Mouse (Mus musculus) left cerebral cortex, adult 2 months (tissue): ENCODE results near the gene Csf3r. TPM values are rescaled to one million over a fixed set of nuclear protein-coding genes. Genes with fewer than 3 reads are reported as not detected.
A peak's percentile ranks its signal among the peaks of the same experiment; 100 is the strongest.

Source experiments
- DNase-seq, 2 experiments: peaks; one replicate each; pipeline ENCODE4 v3.0.0; 2021 to 2022; ENCODE audit warnings: low spot score in 2 of 2, mixed read lengths in 1 of 2; ENCODE audit errors: extremely low spot score in 1 of 2
- H3K27ac ChIP-seq: fragments of 200-600 bp; 2 replicates; pipeline ENCODE4 v1.8.1; 2022
- H3K4me3 ChIP-seq: fragments of 200-600 bp; 2 replicates; pipeline ENCODE4 v1.8.1; 2022
- CTCF ChIP-seq: fragments of 200-600 bp; IDR thresholded peaks from 2 replicates; pipeline ENCODE4 v1.8.1; 2022; ENCODE audit warnings: antibody characterized with exemption, mild to moderate bottlenecking, moderate library complexity
- intact Hi-C: fragments of 180-260 bp; cut with DNase I; formaldehyde crosslinking; loops from one replicate; pipeline ENCODE4 v1.15.1; 2025
- total RNA-seq, 2 experiments: library from RNA; stranded (reverse); gene quantifications; 2 replicates each; pipeline ENCODE4 v1.2.3; 2021

The Csf3r gene
- total RNA-seq, 2 experiments from 2014 or later, result 5.1 to 8.1 TPM

DNA sequence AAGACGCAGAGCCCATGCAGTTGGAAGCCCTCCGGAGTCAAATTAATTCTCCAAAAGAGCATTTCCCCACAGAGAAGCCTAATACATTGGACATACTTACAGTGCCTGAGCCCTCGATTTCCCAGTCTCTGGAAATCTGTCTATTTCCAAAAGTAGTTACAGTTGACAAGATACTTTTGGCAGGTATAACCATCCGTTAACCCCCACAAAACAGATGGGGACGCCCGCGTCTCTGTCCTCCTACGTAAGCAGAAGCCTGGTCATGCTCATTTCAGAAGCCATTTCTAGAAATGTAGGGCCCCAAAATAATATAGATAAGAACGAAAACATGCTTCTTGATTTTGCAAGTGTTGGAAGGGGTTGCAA is 34.6 kb downstream of the Csf3r start:
- H3K27ac ChIP-seq, result peak overlapping the region; percentile 91
- intact Hi-C loops, result loop anchor here (5.0 kb wide), 1 partner anchor 1018 kb away; the partner anchor contains the start of gene Zmym6
- peak; percentile 52 to 71 for DNase-seq
- H3K4me3 ChIP-seq, result peak overlapping the region; percentile 79
- TF ChIP-seq CTCF, result no peak

DNA sequence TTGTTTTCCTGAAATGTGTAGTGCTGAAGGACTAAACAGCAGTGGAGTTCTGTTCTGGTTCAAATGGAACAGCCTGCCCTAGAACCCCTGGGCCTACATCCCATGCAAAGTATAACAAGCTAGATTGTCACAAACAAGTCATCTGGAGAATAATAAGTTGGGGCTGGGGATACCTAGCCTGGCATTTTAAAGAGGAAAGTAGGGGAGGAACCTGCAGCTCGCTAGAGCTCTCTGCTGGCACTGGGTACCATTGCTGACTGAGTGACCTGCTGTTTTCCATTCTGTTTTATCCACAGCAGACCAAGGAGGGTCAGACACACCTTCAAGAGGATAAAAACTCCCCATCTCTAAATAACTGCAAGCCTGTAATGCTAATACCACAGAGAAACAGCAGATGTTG is 38.5 kb downstream of the Csf3r start:
- DNase-seq, result peak in 1 of 2 experiments; percentile 24
- Histone ChIP-seq H3K27ac (peak overlapping the region; percentile 56; the same call in 1 of the 2 replicates), H3K4me3 (no peak overlapping the region)
- intact Hi-C loops, result no loop called here
- TF ChIP-seq CTCF, result peak; percentile 60

DNA sequence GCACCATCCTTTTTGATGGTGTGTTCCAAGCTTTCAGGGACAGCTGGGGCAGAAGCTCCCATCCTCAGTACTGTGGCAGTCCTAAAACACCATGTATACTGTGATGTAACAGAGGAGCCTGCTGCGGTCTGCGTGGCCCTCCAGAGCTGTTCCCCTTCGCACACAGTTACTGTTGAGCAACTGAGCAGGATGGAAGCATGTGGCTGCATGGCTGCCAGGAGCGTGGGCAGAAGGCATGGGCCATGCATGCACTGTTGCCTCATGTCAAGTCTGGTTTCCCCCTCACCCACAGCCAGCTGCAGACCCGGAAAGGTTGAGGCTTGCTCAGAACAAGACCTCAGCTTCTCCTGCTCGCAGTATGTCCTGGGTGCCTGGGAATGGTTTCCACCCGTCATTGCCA is 40.9 kb downstream of the Csf3r start:
- intact Hi-C loops, result no loop called here
- peak in 1 of 2 experiments; percentile 19 for DNase-seq
- Histone ChIP-seq H3K27ac (no peak overlapping the region), H3K4me3 (no peak overlapping the region)
- no peak for TF ChIP-seq CTCF

DNA sequence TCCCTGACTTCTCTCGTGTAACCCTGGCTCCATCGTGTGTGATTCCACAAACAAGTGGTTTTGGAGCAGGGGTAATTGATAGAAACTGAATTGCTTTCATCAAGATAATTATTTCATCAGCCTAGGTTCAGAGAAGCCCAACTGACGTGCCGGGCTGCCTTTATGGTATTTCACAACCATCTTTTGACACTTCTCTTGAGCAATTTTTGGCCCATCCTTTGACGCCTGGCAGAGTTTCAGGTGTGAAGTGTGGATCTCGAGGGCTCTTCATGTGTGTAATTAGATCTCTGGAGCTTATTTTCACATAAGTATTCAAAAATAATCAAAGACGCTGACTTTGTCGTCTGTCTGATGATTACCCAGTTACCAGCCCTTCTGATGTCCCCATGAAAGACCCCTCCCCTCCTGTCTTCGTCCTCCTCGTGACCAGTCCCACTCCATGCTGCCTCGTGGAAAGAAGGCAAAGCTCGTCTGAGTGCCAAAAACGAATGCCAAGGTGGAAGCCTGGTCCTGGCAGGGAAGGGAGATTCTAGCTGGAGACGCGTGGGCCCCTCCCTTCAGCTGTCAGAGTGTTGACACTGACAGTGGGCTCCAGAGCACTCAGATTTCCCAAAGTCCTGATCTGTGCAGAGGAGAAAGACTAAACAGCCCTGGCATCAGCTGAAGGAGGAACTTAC is 43.2 kb downstream of the Csf3r start:
- no peak overlapping the region for H3K4me3 ChIP-seq
- intact Hi-C loops, result no loop called here
- TF ChIP-seq CTCF, result no peak
- H3K27ac ChIP-seq, result no peak overlapping the region
- DNase-seq, result peak in 1 of 2 experiments; percentile 24

DNA sequence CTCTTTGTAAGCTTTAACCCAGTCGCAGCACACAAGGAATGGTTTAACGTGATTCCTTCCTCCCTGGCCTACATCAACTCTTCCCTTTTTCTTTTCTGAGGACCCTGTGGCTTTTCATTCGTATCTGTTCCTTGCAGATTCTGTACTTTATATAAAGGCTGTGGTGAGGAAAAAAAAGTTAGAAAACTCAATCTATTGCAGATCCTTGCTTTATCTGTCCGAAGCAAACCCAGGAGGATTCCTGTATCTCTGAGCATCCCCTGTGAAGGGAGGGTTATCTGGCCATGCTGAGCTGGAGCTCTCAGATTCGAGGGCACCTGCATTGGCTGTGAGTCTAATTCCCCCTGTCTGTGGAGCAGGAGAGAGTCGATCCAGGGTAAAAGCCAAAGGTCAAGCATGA is 44.5 kb downstream of the Csf3r start:
- Histone ChIP-seq H3K4me3 (no peak overlapping the region), H3K27ac (no peak overlapping the region)
- DNase-seq, result no peak
- intact Hi-C loops, result no loop called here
- TF ChIP-seq CTCF, result no peak

DNA sequence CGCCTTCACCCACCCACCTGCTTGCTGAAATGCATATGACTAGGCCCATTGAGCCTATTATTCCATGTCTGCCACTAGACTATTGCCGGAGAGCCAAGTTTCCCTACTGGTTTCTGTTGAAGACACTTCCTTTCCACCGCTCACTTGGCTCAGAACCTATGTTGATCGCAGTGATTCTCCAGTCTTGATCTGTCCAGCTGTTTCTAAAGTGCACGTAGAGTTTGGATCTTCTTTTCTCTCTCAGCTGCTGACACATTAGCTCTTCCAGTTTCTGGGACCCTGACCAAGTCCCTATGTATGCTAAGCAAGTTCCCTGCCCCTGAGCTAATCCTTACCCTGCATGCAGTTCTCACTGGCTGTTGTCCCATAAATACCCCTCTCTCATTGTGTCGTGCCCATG is 53.5 kb downstream of the Csf3r start:
- no peak for DNase-seq
- TF ChIP-seq CTCF, result no peak
- intact Hi-C loops, result no loop called here
- no peak overlapping the region for H3K4me3 ChIP-seq
- H3K27ac ChIP-seq, result no peak overlapping the region

DNA sequence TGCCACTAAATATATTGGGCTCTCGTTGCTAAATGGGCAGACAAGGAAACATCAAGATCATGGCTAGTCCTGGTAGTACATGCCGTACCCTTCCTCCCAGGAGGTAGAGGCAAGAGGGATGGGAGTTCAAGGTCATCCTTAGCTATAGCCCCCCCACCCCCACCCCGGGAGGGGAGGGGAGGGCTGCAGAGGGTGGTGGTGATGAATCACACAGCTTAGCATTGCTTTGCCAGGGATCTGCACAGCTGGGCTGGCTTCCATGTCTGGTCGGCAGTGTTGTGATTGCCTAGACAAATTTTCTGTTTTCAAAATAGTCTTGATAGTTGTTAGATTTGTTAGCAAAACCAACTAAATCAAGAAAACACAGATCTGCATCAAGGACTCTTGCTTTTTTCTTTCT is 54.9 kb downstream of the Csf3r start:
- no peak for DNase-seq
- Histone ChIP-seq H3K27ac (no peak overlapping the region), H3K4me3 (no peak overlapping the region)
- no peak for TF ChIP-seq CTCF
- intact Hi-C loops, result no loop called here

DNA sequence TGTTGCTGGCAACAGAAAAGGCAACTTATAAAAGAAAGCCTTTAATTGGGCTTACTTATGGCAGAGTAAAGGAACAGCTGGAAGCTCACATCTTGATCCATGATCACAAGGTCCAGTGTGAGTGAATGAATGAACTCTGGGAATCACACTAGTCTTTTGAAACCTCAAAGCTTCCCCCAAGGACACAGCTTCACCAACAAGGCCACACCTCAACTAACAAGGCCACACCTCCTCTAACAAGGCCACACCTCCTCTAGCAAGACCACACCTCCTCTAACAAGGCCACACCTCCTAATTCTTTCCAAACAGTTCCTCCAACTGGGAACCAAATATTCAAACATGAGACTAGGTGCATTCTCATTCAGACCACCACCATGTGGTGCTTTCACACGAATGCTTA is 57.3 kb downstream of the Csf3r start:
- no peak for TF ChIP-seq CTCF
- no peak overlapping the region for H3K27ac ChIP-seq
- intact Hi-C loops, result no loop called here
- DNase-seq, result no peak
- H3K4me3 ChIP-seq, result no peak overlapping the region

DNA sequence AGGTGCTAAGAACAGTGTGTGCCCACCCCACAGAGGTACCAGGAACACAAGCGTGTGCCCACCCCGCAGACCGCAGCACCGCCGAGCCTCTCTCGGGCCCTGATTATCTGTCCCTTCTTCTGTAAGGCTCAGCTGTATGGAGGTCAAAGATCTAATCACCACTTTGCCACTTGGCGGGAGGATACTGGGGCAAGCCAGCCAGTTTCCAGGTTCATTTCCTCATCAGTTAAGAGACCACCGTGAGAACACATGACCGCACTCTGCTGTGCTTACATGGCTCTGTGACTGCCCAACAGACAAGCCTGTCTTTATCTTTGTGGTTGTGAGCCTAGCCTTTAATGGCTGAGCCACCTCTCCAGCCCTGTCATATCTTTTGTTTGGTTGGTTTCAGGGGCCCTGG is 58.7 kb downstream of the Csf3r start:
- no peak overlapping the region for H3K27ac ChIP-seq
- no peak overlapping the region for H3K4me3 ChIP-seq
- no peak for DNase-seq
- TF ChIP-seq CTCF, result no peak
- intact Hi-C loops, result no loop called here

DNA sequence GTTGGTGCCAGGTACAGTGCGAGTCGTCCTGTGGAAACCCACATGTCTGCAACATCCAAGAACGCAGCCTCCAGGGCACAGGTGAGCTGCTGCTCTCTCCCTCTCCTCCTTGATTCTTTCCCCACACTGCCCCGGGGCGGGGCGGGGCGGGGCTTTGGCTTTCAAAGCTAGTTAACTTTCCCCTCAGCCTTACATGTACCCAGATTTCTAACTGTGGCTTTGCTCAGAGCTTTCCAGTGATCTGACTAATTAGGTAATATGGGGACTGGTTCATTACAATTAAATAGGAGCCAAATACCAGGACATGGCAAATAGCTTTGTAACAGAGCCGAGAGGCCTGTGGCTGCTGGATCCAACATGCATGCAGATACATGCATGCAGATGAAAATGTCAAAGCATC is 60.0 kb downstream of the Csf3r start:
- intact Hi-C loops, result no loop called here
- H3K27ac ChIP-seq, result no peak overlapping the region
- no peak overlapping the region for H3K4me3 ChIP-seq
- DNase-seq, result no peak
- TF ChIP-seq CTCF, result no peak

DNA sequence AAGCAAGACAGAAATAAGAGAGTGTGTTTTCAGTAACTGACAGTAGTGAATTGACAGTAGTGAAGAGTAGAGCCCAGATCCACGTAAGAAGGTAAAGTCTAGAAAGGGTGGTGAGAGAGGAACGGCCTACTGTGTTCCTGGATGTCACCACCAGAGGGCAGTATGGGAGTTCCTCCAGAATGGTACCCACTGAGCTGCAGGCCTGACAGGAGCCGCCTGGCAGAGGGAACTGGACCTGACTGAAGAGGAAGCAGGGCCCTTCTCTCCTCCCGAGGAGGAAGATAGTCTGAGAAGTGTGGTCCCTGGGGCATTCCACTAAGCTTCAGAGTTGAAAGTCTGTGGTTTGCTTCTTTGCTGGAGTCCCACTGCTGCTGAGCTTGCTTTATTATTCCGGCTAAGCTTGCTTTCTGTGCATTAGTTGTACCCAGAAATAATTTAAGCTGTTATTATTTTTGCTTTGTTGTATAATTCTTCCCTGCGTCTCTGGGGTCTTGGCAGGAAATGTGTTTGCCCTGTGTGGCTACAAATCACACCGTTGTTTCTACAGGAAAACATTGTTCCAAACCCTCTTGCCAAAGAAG is 61.7 kb downstream of the Csf3r start:
- DNase-seq, result peak; percentile 68 to 76
- TF ChIP-seq CTCF, result peak; percentile 93
- intact Hi-C loops, result loop anchor here (1.0 to 5.0 kb wide), 4 partner anchors 27 to 221 kb away; partner anchors contain the start of genes Sh3d21 and Trappc3
- Histone ChIP-seq H3K4me3 (no peak overlapping the region), H3K27ac (peak overlapping the region; percentile 10; the same call in 1 of the 2 replicates)

DNA sequence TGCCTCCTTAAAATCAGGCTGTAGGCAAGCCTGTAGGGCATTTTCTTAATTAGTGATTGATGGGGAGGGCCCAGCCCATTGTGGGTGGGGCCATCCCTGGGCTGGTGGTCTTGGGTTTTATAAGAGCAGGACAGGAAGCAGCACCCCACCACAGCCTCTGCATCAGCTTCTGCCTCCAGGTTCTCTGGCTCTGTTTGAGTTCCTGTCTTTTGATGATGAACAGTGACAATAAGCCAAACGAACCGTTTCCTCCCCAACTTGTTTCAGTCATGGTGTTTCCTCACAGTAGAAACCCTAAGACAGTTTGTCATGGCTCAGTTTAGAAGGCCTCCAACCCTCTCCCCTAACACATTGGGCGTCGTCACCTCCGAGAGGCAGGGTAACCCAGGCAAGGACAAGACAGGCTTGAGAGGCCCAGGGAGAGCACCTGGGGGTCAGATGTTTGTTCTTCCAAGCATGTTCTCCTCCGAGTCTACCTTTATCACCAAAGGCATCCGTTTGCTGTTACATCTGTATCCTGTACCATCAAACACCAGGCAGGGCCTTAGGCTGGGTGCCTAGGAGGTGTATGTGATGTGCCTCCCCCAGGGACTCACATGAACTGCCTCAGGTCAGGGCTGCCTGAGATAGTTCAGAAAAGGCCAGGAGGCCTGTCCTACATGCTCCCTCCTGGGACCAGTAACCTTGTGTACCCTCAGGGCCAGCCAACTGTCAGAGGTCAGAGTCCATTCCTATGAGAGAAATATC is 65.9 kb downstream of the Csf3r start:
- no peak for DNase-seq
- Histone ChIP-seq H3K27ac (no peak overlapping the region), H3K4me3 (no peak overlapping the region)
- intact Hi-C loops, result no loop called here
- TF ChIP-seq CTCF, result no peak
